Mouse (Mus musculus) midbrain, embryonic 14.5 days (tissue): ENCODE measurements around the gene Rab31. TPM values are rescaled to one million over a fixed set of nuclear protein-coding genes. Genes with fewer than 3 reads are reported as not detected.

Experiments
- ATAC-seq: fragments of 200-750 bp; cut with Nextera tagmentation; 2 replicates; pipeline ENCODE4 v1.8.0; 2017; ENCODE audit warnings: moderate number of reproducible peaks, moderate library complexity; ENCODE audit not compliant: low FRiP score, low TSS enrichment
- DNase-seq: peaks from one replicate; pipeline ENCODE4 v3.0.0-alpha.2; 2015
- H3K27ac ChIP-seq: fragments of 300-500 bp; sonication (generic); replicated peaks from 2 replicates; pipeline ENCODE4 v1.5.1; 2014; ENCODE audit warnings: mild to moderate bottlenecking, low read depth, low read length, moderate library complexity
- H3K27me3 ChIP-seq: fragments of 300-500 bp; sonication (generic); 2 replicates; pipeline ENCODE4 v1.6.1; 2014; ENCODE audit warnings: low read length, control low read depth, mixed read lengths; ENCODE audit not compliant: control insufficient read depth, insufficient read depth
- H3K36me3 ChIP-seq: fragments of 300-500 bp; sonication (generic); 2 replicates; pipeline ENCODE4 v1.6.1; 2014; ENCODE audit warnings: low read length, control low read depth; ENCODE audit not compliant: control insufficient read depth, insufficient read depth
- H3K4me1 ChIP-seq: fragments of 300-500 bp; sonication (generic); 2 replicates; pipeline ENCODE4 v1.6.1; 2014; ENCODE audit warnings: mild to moderate bottlenecking, antibody characterized with exemption, low read length, control low read depth; ENCODE audit not compliant: control insufficient read depth, insufficient read depth
- H3K4me2 ChIP-seq: fragments of 300-500 bp; sonication (generic); 2 replicates; pipeline ENCODE4 v1.6.1; 2014; ENCODE audit warnings: mild to moderate bottlenecking, low read length, moderate library complexity
- H3K4me3 ChIP-seq: fragments of 300-500 bp; sonication (generic); replicated peaks from 2 replicates; pipeline ENCODE4 v1.5.1; 2014; ENCODE audit warnings: low read depth, low read length
- H3K9ac ChIP-seq: fragments of 300-500 bp; sonication (generic); replicated peaks from 2 replicates; pipeline ENCODE4 v1.6.1; 2014; ENCODE audit warnings: mild to moderate bottlenecking, low read length, moderate library complexity
- H3K9me3 ChIP-seq: fragments of 300-500 bp; sonication (generic); 2 replicates; pipeline ENCODE4 v1.6.1; 2016; ENCODE audit warnings: low read length, control low read depth, mixed read lengths; ENCODE audit not compliant: control insufficient read depth
- WGBS: fragments of 180-500 bp; shearing (Covaris S2); extraction: QIAGEN DNeasy Blood & Tissue Kit; methylation state at CpG from one replicate; pipeline ENCODE4 v1.1.7; 2014; 5-methylcytosine and 5-hydroxymethylcytosine counted together
- polyA plus RNA-seq: library from polyadenylated mRNA; unstranded; fragments of >200 nt; fragmentation: Nextera tagmentation; extraction: Ambion mirVana; gene quantifications from 2 replicates; pipeline ENCODE4 v1.2.1, GENCODE M21; 2014

Gene Rab31
- polyA plus RNA-seq, 1 experiment from 2014 or later = 90.2 TPM

GRCm38 (mm10) chr17:65700060-65700459, 72.5 kb downstream of the Rab31 start:
- Histone ChIP-seq H3K36me3 (0 out of 2 replicates have a peak, but pooled peaks cover 6% of the 10 kb centered on the region), H3K27me3 (no peaks in the 10 kb centered on the region), H3K4me2 (no peak overlapping the region), H3K27ac (peak overlapping the region; percentile 82), H3K9me3 (no peaks in the 10 kb centered on the region), H3K9ac (no peak overlapping the region), H3K4me3 (no peak overlapping the region), H3K4me1 (peaks cover 23% of the 10 kb centered on the region)
- peak; percentile 84; the same call in 1 of the 2 replicates for ATAC-seq
- DNase-seq = peak; percentile 91
- WGBS = 20% methylated on average over 4 of the region's 4 CpGs

DNA sequence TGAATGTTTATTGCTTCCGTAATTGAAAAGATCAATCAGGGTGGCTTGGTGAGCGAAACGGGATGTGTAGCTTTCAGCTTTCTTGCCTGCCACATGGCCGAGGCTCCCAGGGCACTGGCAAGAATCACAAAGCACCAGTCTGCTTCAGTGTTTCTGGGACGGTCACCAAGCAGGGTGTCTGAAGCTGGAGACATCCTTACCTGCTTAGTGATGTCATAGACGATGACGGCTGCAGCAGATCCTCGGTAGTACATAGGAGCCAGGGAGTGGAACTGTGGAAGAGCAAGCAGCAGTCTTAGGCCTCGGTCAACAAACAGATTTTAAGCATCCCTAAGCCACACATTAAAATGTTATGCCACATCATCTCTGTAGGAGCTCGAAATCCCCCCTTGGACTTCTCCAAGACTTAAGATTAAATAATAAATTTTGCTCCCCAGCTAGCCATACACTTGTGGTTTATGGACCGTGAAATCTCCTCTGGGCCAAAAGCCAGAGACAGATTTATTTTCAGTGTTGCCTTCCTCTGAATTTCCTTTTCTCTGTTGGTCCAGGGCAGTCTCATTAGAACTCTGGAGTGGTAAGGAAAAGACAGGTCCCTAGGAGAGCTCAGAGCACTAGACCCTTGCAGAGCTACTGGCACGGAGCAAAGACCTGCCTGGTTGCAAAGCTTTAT, 74.6 kb downstream of the Rab31 start:
- Histone ChIP-seq H3K9me3 (no peaks in the 10 kb centered on the region), H3K4me3 (no peak overlapping the region), H3K4me2 (no peak overlapping the region), H3K4me1 (peaks cover 23% of the 10 kb centered on the region), H3K27ac (no peak overlapping the region), H3K9ac (no peak overlapping the region), H3K36me3 (0 out of 2 replicates have a peak, but pooled peaks cover 6% of the 10 kb centered on the region), H3K27me3 (no peaks in the 10 kb centered on the region)
- peak; percentile 43 for DNase-seq
- no peak for ATAC-seq
- WGBS = 80% methylated on average over 12 of the region's 12 CpGs

- Histone ChIP-seq H3K4me2 (no peak overlapping the region), H3K4me1 (peaks cover 18% of the 10 kb centered on the region), H3K27me3 (no peaks in the 10 kb centered on the region), H3K27ac (no peak overlapping the region), H3K36me3 (0 out of 2 replicates have a peak, but pooled peaks cover 6% of the 10 kb centered on the region), H3K9ac (no peak overlapping the region), H3K4me3 (no peak overlapping the region), H3K9me3 (no peaks in the 10 kb centered on the region)
- no peak for ATAC-seq
- 97% methylated on average over 13 of the region's 13 CpGs for WGBS
- DNase-seq = no peak
Measured at GRCm38 (mm10) chr17:65696939-65697338, 75.6 kb downstream of the Rab31 start.

- ATAC-seq (no peak), DNase-seq (no peak)
- no peak overlapping the region for H3K27ac ChIP-seq
- H3K4me3 ChIP-seq = no peak overlapping the region
- no peaks in the 10 kb centered on the region for H3K27me3 ChIP-seq
- H3K9ac ChIP-seq = no peak overlapping the region
- 80% methylated on average over 4 of the region's 4 CpGs for WGBS
- H3K4me1 ChIP-seq = no peaks in the 10 kb centered on the region
- peaks cover 3% of the 10 kb centered on the region; the same call in 1 of the 2 replicates for H3K36me3 ChIP-seq
- no peaks in the 10 kb centered on the region for H3K9me3 ChIP-seq
- H3K4me2 ChIP-seq = no peak overlapping the region
Measured at GRCm38 (mm10) chr17:65692276-65692675, 80.3 kb downstream of the Rab31 start.

- Histone ChIP-seq H3K27ac (no peak overlapping the region), H3K4me1 (no peaks in the 10 kb centered on the region), H3K36me3 (no peaks in the 10 kb centered on the region), H3K27me3 (no peaks in the 10 kb centered on the region), H3K4me2 (no peak overlapping the region), H3K4me3 (no peak overlapping the region), H3K9me3 (no peaks in the 10 kb centered on the region), H3K9ac (no peak overlapping the region)
- WGBS = 80% methylated on average over 2 of the region's 2 CpGs
- ATAC-seq = no peak
- no peak for DNase-seq
Measured at GRCm38 (mm10) chr17:65683731-65684130, 88.8 kb downstream of the Rab31 start.

- WGBS = 90% methylated on average over 3 of the region's 3 CpGs
- no peaks in the 10 kb centered on the region for H3K9me3 ChIP-seq
- H3K27ac ChIP-seq = no peak overlapping the region
- no peaks in the 10 kb centered on the region for H3K4me1 ChIP-seq
- no peak overlapping the region for H3K4me2 ChIP-seq
- no peaks in the 10 kb centered on the region for H3K36me3 ChIP-seq
- DNase-seq (no peak), ATAC-seq (no peak)
- no peak overlapping the region for H3K4me3 ChIP-seq
- H3K27me3 ChIP-seq = no peaks in the 10 kb centered on the region
- H3K9ac ChIP-seq = no peak overlapping the region
Measured at GRCm38 (mm10) chr17:65683316-65683715, 89.2 kb downstream of the Rab31 start.

- no peak for ATAC-seq
Measured at GRCm38 (mm10) chr17:65682071-65682680, 90.4 kb downstream of the Rab31 start.

DNA sequence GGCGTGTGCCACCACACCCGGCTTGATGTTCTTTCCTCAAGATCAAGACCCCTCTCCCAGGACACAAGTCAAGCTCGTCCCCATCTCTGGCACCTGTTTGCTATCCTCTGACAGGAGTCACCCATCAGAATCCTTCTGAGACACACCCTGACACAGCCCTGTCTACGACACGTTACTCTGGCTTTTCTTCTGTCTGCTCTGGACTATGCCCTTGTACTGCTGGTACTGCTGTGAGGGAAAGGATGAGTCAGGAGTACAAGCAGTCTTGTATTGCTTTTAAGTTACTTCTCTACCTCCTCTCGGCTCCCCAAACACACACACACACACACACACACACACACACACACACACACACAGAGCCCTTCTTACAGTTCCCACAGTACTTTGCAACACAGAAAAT, 91.0 kb downstream of the Rab31 start:
- 92% methylated on average over 6 of the region's 6 CpGs for WGBS
- no peaks in the 10 kb centered on the region for H3K27me3 ChIP-seq
- no peak overlapping the region for H3K4me2 ChIP-seq
- H3K4me1 ChIP-seq = no peaks in the 10 kb centered on the region
- H3K4me3 ChIP-seq = no peak overlapping the region
- ATAC-seq (no peak), DNase-seq (no peak)
- no peaks in the 10 kb centered on the region for H3K36me3 ChIP-seq
- H3K9ac ChIP-seq = no peak overlapping the region
- no peaks in the 10 kb centered on the region for H3K9me3 ChIP-seq
- H3K27ac ChIP-seq = no peak overlapping the region

More at GRCm38 (mm10) chr17:65682071-65682680, 90.4 kb downstream of the Rab31 start:
- no peak overlapping the region for H3K9ac ChIP-seq
- DNase-seq = no peak
- H3K4me2 ChIP-seq = no peak overlapping the region
- H3K27ac ChIP-seq = no peak overlapping the region
- H3K27me3 ChIP-seq = no peaks in the 10 kb centered on the region
- H3K4me3 ChIP-seq = no peak overlapping the region
- 87% methylated on average over 5 of the region's 5 CpGs for WGBS
- H3K9me3 ChIP-seq = no peaks in the 10 kb centered on the region
- H3K36me3 ChIP-seq = no peaks in the 10 kb centered on the region
- no peaks in the 10 kb centered on the region for H3K4me1 ChIP-seq
